Mouse (Mus musculus) right cerebral cortex, postnatal 36 days (tissue): ENCODE measurements at regions not wholly inside any gene's neighbourhood (a gene's known extent, or its start where the extent isn't known, plus 50 kb on each side); places are given as distances from the start of the nearest gene placed in this dataset.
A peak's percentile ranks its signal among the peaks of the same experiment; 100 is the strongest.

Source experiments
- DNase-seq, 2 experiments: peaks; one replicate each; pipeline ENCODE4 v3.0.0; 2022; ENCODE audit warnings: low spot score in 2 of 2, mixed read lengths in 1 of 2

DNA sequence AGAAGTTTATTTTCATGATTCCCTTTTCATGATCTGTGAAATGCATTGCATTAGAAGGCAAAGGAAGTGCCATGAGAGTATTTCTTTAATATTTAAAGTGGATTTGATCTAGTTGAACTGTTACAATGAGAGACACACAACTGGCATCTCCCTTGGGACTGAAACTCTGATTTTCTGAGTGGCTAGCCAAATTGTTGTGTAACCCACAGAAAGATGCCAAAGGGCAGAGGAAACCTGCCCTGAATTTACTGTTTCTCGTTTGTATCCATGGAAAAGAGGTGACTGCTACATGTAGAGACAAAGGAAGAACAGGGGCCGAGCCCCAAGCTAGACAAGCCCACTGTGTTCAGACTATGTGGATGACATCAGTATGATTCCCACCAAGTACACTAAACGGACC, 360.4 kb upstream of the Cited2 start:
- no peak for DNase-seq

DNA sequence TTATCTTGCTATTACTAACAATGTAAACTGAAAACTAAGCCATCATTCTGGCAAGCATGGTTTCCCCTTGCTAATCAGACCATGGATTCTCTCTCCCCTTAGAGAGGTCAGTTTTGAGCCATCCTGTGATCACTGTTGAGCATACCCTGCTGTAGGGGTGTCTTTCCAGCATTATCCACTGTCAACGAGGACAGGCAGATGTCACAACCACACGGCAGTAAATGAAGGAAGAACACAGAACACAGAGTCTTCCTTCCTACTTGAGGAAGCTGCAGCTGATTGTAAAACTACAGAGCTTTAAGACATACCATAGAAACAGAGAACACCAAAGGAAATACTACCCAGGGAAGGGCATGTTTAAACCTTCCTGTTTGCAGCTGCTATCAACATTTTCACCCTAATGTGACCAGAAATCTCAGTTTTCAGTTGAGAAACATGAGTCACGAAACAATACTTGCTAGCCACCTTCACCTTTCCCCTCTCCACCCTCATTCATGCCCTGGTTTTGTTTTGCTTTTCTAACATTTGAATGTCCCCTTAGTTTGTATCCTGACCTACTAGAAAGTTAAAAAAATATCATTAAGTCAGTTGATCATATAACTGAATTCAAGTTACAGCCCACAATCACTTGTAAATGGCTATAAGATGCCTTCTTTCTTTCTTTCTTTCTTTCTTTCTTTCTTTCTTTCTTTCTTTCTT, 356.8 kb upstream of the Cited2 start:
- no peak for DNase-seq

DNA sequence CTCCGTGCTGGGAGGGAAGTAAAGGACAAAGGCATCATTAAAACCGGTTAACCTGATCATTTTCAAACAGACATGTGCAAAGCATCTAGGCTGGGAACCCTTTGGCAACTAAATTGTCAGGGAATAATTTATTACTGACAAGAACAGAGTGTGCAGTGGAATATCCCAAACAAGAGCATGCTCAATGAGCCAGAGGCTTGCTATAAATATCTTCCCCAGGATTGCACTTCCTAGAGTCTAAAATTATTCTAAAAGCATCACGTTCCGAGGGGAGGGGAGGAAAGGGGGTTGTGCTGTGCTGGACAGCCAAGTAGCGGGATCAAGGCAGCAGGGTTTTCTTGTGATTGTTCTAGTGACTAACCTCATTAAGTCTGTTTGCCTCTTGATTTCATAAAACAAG, 356.0 kb upstream of the Cited2 start:
- peak in 1 of 2 experiments; percentile 31 for DNase-seq

DNA sequence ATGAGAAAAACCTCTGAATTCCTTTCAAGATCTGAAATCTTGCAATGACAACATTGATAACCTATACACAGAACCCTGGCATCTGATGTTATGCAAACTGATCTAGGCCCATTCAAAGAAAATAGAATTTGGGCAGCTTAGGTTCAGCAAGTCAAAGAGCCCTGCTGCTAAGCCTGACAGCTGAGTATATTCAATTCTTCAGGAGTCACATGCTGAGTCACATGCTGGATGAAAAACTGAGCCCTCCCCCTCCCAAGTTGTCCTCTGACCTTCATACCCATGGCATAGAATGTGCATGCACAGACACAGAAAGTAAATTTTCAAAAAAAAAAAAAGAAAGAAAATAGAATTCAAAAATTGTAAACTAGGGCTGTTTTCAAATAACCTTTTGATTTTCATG, 355.6 kb upstream of the Cited2 start:
- DNase-seq: no peak

DNA sequence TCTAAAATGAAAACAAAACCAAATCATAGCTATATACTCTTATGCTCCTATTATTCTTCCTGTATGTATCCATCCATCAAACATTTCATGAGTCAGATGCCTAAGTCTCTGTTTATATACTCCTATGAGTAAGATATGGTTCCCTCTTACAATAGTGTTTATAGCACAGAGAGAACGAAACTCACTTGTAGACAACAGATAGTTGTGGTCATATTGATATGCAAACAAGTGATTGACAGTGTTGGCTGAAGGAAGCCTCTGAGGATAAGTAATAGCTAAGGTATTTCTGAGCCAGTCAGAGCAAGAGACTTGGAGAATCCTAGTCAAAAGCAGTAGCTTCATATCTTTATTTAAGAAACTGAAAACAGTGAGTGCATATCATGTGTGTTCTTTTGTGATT, 354.4 kb upstream of the Cited2 start:
- no peak for DNase-seq

DNA sequence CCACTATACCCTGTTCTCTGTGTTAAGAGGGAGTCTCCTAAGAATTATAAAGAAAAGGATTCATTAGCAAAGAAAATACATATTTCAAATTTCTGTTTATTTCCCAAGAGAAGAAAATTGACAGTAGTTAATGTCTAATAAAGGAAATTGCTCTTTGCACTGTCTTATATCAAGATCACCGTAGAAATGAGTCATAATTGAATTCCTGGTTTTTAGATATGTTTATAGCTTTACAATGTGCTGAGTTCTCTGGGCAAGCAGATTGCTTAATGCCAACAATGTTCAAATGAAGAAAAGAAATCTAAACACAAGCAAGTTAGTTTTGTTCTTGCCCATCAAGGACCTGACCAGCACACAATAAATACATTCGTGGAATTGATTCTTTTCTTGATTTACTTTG, 350.1 kb upstream of the Cited2 start:
- no peak for DNase-seq

DNA sequence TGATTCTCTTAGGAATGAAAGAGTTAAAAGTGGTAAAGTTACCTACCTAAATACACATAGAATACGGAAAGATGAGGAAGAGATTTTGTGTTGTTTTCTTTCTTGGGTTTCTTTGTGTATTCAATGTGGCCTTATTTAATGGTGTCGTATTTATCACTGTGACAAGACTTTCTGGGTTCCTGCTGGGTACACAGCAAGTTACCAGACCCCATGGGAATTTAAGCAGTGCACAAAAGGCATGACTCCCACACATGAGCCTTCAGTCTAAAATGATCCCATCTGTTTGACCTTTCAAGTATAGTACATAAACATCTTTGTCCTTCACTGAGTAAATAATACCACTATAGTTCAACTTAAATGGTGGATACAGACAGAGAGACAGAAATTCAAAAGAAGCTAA, 349.0 kb upstream of the Cited2 start:
- no peak for DNase-seq

DNA sequence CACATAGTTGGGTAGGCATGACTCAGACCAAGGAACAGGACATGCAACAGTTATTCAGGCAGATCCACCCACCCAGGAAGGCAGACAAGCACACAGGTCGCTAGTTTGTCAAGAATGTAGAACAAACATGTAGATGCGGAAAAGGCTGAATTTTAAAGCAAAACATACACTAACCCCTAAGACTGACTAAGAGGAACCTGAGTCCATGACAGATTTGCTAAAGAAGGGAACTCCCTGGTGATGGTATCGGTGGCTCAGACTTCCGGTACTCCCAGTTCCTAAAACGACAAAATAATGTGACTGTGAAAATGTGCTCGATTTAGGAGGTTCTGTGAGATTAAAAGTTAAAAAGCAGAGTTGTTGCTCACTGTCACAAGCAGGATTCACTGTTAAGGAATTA, 340.0 kb upstream of the Cited2 start:
- DNase-seq: no peak

DNA sequence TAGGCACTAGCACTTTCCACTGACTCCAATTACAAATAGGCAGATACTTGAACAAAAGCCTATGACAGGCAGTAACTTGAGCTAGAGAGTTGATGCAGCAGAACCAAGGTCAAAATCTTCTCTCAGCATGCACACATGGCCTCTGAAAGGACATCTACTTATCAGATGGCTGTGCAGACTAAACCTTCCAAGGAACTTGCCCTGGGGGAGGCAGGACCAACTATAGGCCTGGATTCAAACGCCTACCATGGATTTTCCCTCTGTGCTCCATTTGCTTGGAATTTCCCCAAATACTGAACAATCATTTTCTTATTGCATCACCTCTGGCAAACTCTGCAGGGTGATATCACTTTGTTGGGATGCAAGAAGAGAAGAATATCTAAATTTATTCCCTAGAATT, 337.8 kb upstream of the Cited2 start:
- DNase-seq: no peak

DNA sequence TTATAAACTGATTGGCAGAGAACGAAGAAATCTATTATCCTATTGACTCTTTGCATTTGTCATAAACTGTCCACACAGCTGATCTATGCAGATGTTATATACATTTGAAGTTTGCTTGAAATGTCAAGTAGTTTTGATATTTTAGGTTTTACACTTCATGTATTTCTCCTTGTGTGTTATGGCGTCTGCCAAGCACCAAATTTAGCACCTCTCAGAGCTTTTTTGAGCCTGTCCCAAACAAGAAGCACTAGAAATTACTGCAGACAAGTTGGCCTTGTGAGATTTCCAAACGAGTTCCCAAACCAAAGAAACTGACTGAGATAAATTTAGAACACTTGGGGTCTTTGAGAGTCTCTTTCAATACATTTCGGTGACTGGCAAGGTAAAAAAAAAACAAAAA, 335.7 kb upstream of the Cited2 start:
- no peak for DNase-seq

DNA sequence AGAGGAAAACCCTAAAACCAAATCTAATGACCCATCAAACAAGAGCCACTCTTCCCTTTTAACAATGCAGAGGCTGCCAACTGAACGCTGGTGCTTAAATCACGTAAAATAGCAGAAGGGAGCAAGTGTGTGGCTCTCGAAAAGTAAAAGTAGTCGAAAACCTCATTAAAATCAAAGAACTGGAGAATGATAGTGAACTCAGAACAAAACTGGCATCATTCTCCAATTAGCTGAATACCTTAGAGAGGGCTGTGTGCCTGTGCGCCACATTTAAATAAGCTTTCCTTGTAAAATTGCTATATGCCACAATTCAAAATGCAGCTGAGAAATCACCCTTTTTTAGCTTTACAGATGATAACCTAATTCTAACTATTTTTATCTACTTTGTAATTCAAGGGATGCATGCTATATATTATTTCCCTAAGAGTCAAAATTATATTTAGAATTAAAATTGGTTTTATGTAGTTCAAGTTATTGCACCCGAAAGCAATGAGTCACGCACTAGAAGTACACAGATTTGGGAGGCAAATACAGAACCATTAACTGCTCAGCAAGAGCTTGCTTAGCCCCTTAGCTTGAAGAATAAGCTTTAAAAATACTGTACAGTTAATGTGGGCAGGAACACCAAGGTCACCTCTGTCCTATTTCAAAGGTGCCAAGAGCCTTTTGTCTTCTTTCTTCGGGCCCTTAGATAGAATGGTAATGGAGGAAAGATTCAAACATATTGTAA, 327.4 kb upstream of the Cited2 start:
- DNase-seq: no peak

DNA sequence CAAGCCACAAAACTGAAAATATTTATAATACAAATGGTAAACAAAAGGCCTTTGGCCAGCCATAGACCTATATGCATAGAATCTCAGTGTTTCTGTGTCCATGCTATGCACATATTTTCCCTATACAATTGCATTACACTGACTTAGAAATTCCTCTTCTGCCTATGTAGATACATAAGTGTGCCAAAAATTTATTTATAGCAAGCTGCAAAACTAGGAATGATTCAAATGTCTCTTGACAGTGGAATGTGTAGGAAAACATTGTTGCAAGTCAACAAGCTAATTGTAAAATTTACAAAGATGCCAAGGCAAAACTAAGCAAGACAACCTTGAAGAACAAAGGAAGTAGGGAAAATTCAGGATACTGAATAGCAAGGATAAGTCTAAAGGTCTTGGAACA, 319.1 kb upstream of the Cited2 start:
- no peak for DNase-seq

DNA sequence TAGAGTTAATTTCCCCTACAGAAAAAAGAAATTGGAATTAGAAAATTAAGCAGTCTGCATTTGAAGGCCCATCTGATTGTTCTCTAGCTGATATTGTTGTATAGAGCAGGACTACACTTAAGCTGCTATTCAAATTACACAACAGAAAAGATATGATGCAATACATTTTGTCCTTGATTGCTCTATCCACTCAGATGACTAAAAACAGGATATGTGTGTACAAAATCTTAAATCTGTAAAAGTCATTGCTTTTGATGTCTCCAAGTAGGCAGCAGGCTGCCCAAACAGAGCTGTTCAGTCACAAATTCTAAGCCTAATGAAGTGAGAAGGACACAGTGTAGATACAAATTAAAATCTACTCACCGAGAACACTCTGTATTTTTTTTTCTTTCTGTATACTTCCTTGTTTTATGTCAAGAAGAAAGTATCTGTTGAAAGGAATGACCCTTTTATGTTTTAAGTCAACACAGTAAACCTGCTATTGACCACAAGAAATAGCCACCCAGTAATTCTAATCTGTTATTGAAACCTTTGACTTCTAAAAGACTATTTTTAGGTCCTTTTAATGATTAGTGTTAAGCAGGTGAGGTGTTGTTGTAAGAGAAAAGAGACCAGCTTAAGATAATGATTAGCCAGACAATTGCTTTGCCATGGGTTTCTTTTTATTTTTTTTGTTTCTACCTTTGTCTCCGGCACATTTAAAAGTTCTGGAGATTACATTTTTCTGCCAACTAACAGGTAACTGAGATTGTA, 315.0 kb upstream of the Cited2 start:
- no peak for DNase-seq

DNA sequence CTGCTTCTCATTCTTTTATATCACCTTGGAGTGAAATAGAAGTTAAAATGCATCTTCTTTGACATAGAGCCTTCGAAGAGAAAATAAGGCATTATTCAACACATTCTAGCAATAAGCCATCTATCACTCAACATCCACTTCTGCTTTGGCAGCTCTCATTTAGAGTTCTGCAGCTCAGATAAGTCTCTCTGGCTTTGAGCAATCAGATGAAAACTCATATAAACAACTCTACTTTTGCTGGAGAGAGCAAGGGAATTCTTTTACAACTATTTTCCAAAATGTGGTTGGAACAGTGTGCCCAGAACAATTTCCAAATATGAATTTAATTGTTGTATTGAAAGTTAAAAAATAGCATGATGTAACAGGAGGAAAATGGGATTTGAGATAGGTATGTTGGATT, 314.2 kb upstream of the Cited2 start:
- DNase-seq: no peak

DNA sequence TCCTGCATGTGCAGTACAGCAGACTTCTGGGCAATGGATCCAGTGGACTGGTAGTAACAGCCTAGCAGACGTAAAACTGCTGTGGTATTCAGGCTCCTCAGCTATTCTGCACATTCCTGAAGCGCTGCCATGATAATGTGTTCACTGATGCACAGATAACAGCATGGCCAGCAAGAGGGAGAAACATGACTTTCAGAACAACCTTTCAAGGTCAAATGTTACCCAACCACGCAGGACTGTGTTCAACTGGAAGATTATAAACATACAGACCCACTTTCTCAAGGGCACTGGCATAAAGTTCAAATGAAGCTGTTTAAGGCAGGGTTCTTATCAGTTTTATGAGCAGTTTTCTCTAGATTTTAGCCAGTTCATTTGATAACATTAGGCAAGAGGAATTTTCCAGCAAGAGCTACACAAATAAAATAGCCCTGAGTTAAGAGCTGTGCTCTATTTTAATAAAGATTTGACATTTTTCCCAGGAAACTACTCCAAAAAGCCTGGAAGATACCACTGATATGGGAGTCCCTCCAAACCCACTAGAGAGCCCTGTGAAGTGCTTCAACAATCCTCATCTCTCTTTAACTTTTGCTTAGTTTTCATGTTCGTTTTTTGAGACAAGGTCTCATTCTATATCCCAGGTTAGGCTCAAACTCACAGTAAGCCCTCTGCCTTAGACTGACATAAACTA, 311.6 kb upstream of the Cited2 start:
- no peak for DNase-seq

DNA sequence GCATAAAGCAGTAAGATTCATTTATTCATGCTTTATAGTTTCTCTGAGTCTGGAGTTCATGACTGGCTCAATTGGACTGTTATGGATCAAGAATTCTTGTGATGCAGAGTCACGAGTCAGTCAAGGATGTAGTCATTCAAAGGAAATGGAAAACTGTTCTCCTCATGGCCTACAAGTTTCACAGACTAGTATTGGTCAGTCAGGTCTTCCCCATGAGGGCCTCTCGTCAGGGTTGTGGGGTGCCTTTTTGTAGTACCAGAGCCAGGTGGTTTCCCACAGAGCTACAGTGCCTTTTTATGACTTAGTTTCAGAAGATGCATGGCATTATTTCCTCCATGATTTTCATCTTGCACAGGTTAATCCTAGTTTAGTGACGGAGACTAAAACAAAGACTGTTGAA, 307.9 kb upstream of the Cited2 start:
- DNase-seq: no peak

DNA sequence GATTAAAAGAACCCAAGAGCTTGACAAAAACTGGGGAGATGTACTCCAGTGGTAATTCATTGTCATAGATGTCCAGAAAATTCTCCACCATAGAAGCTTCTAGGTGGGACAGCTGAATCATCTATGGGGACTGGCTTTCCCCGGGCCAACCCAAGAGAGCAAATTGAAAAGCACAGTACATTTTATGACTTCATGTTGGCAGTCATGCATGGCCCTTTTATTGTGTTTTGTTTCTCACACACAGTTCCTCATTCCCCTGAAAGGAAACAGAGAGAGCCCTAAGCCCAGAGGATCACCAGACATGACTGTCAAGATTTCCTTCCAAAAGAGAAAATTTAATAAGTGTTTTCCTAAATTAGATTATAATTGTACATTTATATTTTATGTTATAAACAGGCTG, 306.9 kb upstream of the Cited2 start:
- DNase-seq: no peak

DNA sequence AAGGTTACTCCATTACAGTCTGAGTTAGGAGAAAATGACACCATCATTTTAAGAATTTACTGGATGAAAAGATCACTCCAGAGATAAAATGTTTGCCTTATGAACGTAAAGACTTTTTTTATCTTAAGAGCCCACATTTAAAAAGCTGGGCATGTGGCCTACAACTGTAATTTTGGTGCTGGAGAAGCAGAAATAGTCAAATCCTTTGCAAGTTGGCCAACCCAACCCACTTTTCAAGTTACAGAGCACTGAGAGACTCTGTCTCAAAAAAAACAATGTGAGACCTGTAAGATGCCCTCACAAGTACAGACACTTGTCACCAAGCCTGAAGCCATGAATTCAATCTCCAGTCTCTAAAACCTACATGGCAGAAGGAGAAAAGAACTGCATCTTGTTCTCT, 305.6 kb upstream of the Cited2 start:
- peak in 1 of 2 experiments; percentile 14 for DNase-seq

DNA sequence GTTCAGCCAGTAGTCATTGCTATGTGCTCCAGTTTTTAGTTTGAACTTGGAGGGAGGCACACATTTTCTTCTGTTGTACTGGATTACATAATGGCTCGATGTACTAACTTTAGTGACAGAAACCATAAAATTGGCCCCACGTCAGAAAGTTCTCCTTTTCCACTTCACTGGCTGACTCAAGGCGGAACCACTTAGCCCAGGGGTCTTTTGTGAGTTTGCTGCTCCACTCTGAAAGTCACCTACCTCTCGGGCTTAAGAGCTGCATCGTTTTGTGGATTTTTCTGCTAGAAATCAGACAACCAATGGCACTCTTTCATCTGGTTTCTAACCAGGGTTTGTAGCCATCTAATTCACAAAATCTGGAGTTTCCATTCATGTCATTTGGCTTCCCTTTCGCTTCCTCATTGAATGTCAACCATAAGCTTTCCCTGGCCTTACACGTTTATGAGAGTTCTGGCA, 304.8 kb upstream of the Cited2 start:
- DNase-seq: peak in 1 of 2 experiments; percentile 8

DNA sequence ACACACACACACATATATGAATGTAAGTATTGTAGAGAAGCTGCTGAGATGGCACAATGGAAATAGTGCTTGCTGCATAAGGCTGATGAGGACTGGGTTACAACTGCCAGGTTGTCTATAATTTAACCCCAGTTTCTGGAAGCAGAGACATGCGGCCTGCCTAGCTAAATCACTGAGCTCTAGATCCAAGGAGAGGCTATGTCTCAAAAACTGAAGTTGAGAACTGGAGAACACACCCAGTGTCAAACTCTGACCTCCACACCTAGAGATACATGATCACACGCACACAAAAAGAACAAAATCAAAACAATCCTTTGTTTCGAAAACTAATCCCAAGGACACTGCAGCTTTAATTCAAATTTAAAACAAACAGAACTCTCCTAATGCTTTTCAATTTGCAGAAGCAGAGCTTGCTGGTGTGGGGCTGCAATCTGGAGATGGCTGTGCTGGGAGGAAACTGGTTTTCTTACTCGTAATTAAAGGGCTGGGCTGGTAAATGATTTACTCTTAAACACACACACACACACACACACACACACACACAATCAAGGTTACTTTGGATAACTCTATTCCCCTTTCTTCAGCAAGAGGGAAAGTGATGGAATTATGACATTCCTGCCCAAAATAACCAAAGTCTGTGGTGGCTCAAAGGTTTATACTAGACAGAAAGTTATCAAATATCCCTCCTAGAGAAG, 299.3 kb upstream of the Cited2 start:
- no peak for DNase-seq

DNA sequence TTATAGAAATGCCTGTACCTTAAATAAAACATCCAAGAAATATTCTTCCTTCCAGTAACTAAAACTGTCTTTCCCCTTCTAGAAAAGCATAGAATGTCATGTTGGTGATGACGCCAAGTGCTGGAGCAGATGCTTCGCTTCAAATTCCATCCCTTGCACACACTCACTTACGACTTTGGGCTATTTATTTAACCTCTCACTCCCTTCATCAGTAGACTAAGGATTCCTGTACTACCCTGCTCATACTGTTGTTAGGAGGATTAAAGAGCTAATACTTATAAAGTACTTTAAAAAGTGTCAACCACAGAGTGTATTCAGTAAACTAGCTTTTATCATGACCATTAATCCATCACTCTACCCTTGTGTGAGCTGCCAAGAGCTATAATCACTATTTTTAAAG, 296.8 kb upstream of the Cited2 start:
- no peak for DNase-seq

DNA sequence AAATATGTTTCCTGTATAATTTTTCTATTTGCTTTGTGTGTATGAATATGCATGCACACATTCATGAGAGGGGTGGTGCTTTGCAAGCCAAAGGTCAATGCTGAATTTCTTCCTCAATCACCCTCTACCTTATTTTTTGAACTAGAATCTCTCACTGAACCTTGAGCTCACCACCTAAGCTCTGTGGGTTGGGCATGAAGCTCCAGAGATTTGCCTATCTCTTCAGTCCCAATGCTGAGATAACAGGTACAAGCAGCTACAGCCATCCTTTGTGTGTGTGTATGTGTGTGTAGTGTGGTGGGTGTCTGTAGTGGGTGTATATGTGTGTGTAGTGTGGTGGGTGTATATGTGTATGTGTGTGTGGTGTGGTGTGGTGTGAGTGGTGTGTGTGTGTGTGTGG, 295.7 kb upstream of the Cited2 start:
- DNase-seq: no peak
